ENCODE assay signal across 8 mouse cellular contexts in genomic region chr15:83166642-83167041, GRCm38 (mm10). TPM values are rescaled to one million over a fixed set of nuclear protein-coding genes. Genes with fewer than 3 reads are reported as not detected.
DNase-seq lines count a peak whose midpoint lies in the region; ATAC-seq and TF ChIP-seq lines count a peak whose summit lies in the region.

No protein-coding gene starts in this region.

- no peak overlapping the region for H3K27ac ChIP-seq in forebrain, postnatal 0 days (ENCODE audit: low read depth, low read length)
- H3K27ac ChIP-seq in forebrain, embryonic 13.5 days = no peak overlapping the region
- peak overlapping the region; percentile 12; the same call in 1 of the 2 replicates for H3K27ac ChIP-seq in macrophage

- 0 out of 2 replicates have a peak, but pooled peaks cover 10% of the 10 kb centered on the region for H3K36me3 ChIP-seq in forebrain, postnatal 0 days (ENCODE audit: insufficient read depth)
- peaks cover 19% of the 10 kb centered on the region for H3K36me3 ChIP-seq in forebrain, embryonic 13.5 days (ENCODE audit: poor library complexity, severe bottlenecking)
- peaks cover 19% of the 10 kb centered on the region for H3K36me3 ChIP-seq in macrophage (ENCODE audit: inconsistent target)

- no peak for TF ChIP-seq POLR2A in brain, embryonic 14.5 days (IDR thresholded peaks at IDR 0.05; ENCODE audit: borderline replicate concordance, extremely low read depth, insufficient read depth, insufficient read length, poor library complexity, severe bottlenecking)

- H3K27me3 ChIP-seq in forebrain, postnatal 0 days (ENCODE audit: insufficient read depth, low read length) = no peaks in the 10 kb centered on the region
- no peaks in the 10 kb centered on the region for H3K27me3 ChIP-seq in forebrain, embryonic 13.5 days

- no peak overlapping the region for H3K4me3 ChIP-seq in forebrain, postnatal 0 days (ENCODE audit: low read depth, low read length)
- no peak overlapping the region for H3K4me3 ChIP-seq in forebrain, embryonic 13.5 days
- H3K4me3 ChIP-seq in macrophage (ENCODE audit: inconsistent target) = no peak overlapping the region

- H3K4me1 ChIP-seq in forebrain, postnatal 0 days (ENCODE audit: insufficient read depth) = no peaks in the 10 kb centered on the region
- peaks cover 18% of the 10 kb centered on the region for H3K4me1 ChIP-seq in forebrain, embryonic 13.5 days

- no peak overlapping the region for H3K4me2 ChIP-seq in forebrain, postnatal 0 days (ENCODE audit: low read depth)
- H3K4me2 ChIP-seq in forebrain, embryonic 13.5 days = no peak overlapping the region

- no peak for DNase-seq in forebrain, postnatal 0 days
- peak; percentile 92 for DNase-seq in 3134 (ENCODE audit: extremely low read depth, insufficient read length, low spot score)
- DNase-seq in brain, embryonic 14.5 days (ENCODE audit: low read depth) = peak; percentile 7
- DNase-seq in heart, postnatal 36 days = peak; percentile 47 to 53
- no peak for DNase-seq in left cerebral cortex, adult 9 months (ENCODE audit: low spot score in 2 of 2)
- DNase-seq in c-Kit-positive CD71-positive TER-119-positive erythroid progenitor cells, embryonic 14.5 days (ENCODE audit: low spot score) = no peak

- H3K79me2 ChIP-seq in macrophage (ENCODE audit: inconsistent target) = peaks cover 61% of the 10 kb centered on the region

- no peak overlapping the region for H3K9ac ChIP-seq in forebrain, postnatal 0 days
- no peak overlapping the region for H3K9ac ChIP-seq in forebrain, embryonic 13.5 days

- H3K9me3 ChIP-seq in forebrain, postnatal 0 days (ENCODE audit: low read length) = no peaks in the 10 kb centered on the region
- no peaks in the 10 kb centered on the region for H3K9me3 ChIP-seq in forebrain, embryonic 13.5 days (replicated peaks)

- TF ChIP-seq CTCF in forebrain, postnatal 0 days (IDR thresholded peaks at IDR 0.05; ENCODE audit: low read depth) = no peak
- TF ChIP-seq CTCF in brain, embryonic 14.5 days (IDR thresholded peaks at IDR 0.05; ENCODE audit: borderline replicate concordance, extremely low read depth, insufficient read depth, insufficient read length) = no peak

- peak; percentile 56; the same call in 1 of the 2 replicates for ATAC-seq in forebrain, postnatal 0 days
- no peak for ATAC-seq in forebrain, embryonic 13.5 days

- 76% methylated on average over 3 of the region's 3 CpGs for WGBS in forebrain, postnatal 0 days
- WGBS in forebrain, embryonic 13.5 days = 88% methylated on average over 3 of the region's 3 CpGs
- WGBS in macrophage (ENCODE audit: missing documents) = 100% methylated on average over 1 of the region's 3 CpGs

- intact Hi-C loops in heart, postnatal 36 days (cut with DNase I) = no loop called here

RNA-seq across cellular contexts. Expression of gene Cyb5r3, which starts 5.8 kb away (rescaled TPM):
- total RNA-seq in forebrain, postnatal 0 days (2014; rRNA removed) = 81.2 and 92.5 TPM in 2 replicates
- polyA plus RNA-seq in forebrain, postnatal 0 days (2015; fragmentation: Nextera tagmentation; extraction: Ambion mirVana) = 88.3 and 149 TPM in 2 replicates
- 99.0 and 107 TPM in 2 replicates for polyA plus RNA-seq in forebrain, embryonic 13.5 days (2015; fragmentation: Nextera tagmentation; extraction: Ambion mirVana)
- 49.4 and 85.4 TPM in 2 replicates for polyA plus RNA-seq in brain, embryonic 14.5 days (2012; rRNA removed)
- 10 to 100 TPM; 88.0 to 94.8 TPM for total RNA-seq in heart, postnatal 36 days (2021)
- 10 to 100 TPM; 12.0 to 63.5 (median 25.2) TPM for total RNA-seq in macrophage (2018; cell fraction: chromatin; rRNA removed)
- total RNA-seq in macrophage (2018; cell fraction: cytosol; rRNA removed) = 100 to 1,000 TPM in 21 of 26 experiments, 10 to 100 TPM in 5; 77.6 to 133 (median 112) TPM
- total RNA-seq in macrophage (2018; cell fraction: nucleus; rRNA removed) = 10 to 100 TPM; 19.6 to 67.0 (median 35.6) TPM
- polyA plus RNA-seq in macrophage (2018) = 102 to 248 TPM (median 154 TPM) in 3 replicates

RNA-seq across cellular contexts. Expression of gene Poldip3, which starts 17.5 kb away (rescaled TPM):
- 86.6 and 100 TPM in 2 replicates for total RNA-seq in forebrain, postnatal 0 days (2014; rRNA removed)
- 95.9 and 103 TPM in 2 replicates for polyA plus RNA-seq in forebrain, postnatal 0 days (2015; fragmentation: Nextera tagmentation; extraction: Ambion mirVana)
- polyA plus RNA-seq in forebrain, embryonic 13.5 days (2015; fragmentation: Nextera tagmentation; extraction: Ambion mirVana) = 155 and 168 TPM in 2 replicates
- polyA plus RNA-seq in brain, embryonic 14.5 days (2012; rRNA removed) = 92.9 and 101 TPM in 2 replicates
- total RNA-seq in heart, postnatal 36 days (2021) = 10 to 100 TPM; 26.6 to 29.1 TPM
- 100 to 1,000 TPM; 146 to 247 (median 200) TPM for total RNA-seq in macrophage (2018; cell fraction: chromatin; rRNA removed)
- total RNA-seq in macrophage (2018; cell fraction: cytosol; rRNA removed) = 100 to 1,000 TPM in 2 of 26 experiments, 10 to 100 TPM in 24; 75.1 to 105 (median 86.4) TPM
- 100 to 1,000 TPM; 107 to 217 (median 136) TPM for total RNA-seq in macrophage (2018; cell fraction: nucleus; rRNA removed)
- 48.8 to 64.2 TPM (median 61.5 TPM) in 3 replicates for polyA plus RNA-seq in macrophage (2018)

RNA-seq across cellular contexts. Expression of gene Rrp7a, which starts 44.0 kb away (rescaled TPM):
- total RNA-seq in forebrain, postnatal 0 days (2014; rRNA removed) = 104 and 122 TPM in 2 replicates
- polyA plus RNA-seq in forebrain, postnatal 0 days (2015; fragmentation: Nextera tagmentation; extraction: Ambion mirVana) = 89.5 and 94.9 TPM in 2 replicates
- polyA plus RNA-seq in forebrain, embryonic 13.5 days (2015; fragmentation: Nextera tagmentation; extraction: Ambion mirVana) = 64.2 and 77.1 TPM in 2 replicates
- 106 and 111 TPM in 2 replicates for polyA plus RNA-seq in brain, embryonic 14.5 days (2012; rRNA removed)
- 10 to 100 TPM; 42.3 to 42.8 TPM for total RNA-seq in heart, postnatal 36 days (2021)
- 100 to 1,000 TPM in 4 of 26 experiments, 10 to 100 TPM in 22; 35.4 to 192 (median 66.1) TPM for total RNA-seq in macrophage (2018; cell fraction: chromatin; rRNA removed)
- 10 to 100 TPM; 32.6 to 61.8 (median 46.3) TPM for total RNA-seq in macrophage (2018; cell fraction: cytosol; rRNA removed)
- total RNA-seq in macrophage (2018; cell fraction: nucleus; rRNA removed) = 100 to 1,000 TPM in 2 of 26 experiments, 10 to 100 TPM in 24; 41.1 to 136 (median 76.9) TPM
- 36.6 to 49.8 TPM (median 45.8 TPM) in 3 replicates for polyA plus RNA-seq in macrophage (2018)

Comparison
In these comparisons a context has a peak if more than half of its experiments do, and no peak if none do; other contexts are left out.
1. DNase-seq: peak in 3134 (single experiment), brain, embryonic 14.5 days (single experiment) and heart, postnatal 36 days (2 of 2); none in forebrain, postnatal 0 days (single experiment), left cerebral cortex, adult 9 months (0 of 2) and c-Kit-positive CD71-positive TER-119-positive erythroid progenitor cells, embryonic 14.5 days (single experiment).